Mouse (Mus musculus): ENCODE data around the gene Nif3l1.

The Nif3l1 gene

GRCm38 (mm10) chr1:58423371-58424248 is 21.3 kb upstream of the Nif3l1 start, which contains the start of gene Clk1:
Gene Clk1, minus strand, starts transcription at chr1:58424066.
- H3K9me3 ChIP-seq (ENCODE audit: low read length): no peaks in the 10 kb centered on the region
- TF ChIP-seq NANOG (IDR thresholded peaks at IDR 0.05; ENCODE audit: borderline replicate concordance, low read length) (no peak), CTCF (conservative IDR thresholded peaks at IDR 0.05; ENCODE audit: low read length) (no peak), POU5F1 (IDR thresholded peaks at IDR 0.05; ENCODE audit: borderline replicate concordance, low read length) (no peak)
- peak within 1 kb of the TSS; percentile 99 for H3K4me3 ChIP-seq (replicated peaks; ENCODE audit: low read length)
- no peaks in the 10 kb centered on the region for H3K27me3 ChIP-seq (ENCODE audit: insufficient read depth, low read length)
- peaks cover 41% of the 10 kb centered on the region for H3K36me3 ChIP-seq (ENCODE audit: insufficient read depth, low read length)
- peaks cover 57% of the 10 kb centered on the region for H3K4me1 ChIP-seq (replicated peaks; ENCODE audit: low read depth, low read length)

- H3K4me1 ChIP-seq (replicated peaks; ENCODE audit: low read depth, low read length): peaks cover 51% of the 10 kb centered on the region
- no peaks in the 10 kb centered on the region for H3K27me3 ChIP-seq (ENCODE audit: insufficient read depth, low read length)
- peak; percentile 89 for TF ChIP-seq NANOG (IDR thresholded peaks at IDR 0.05; ENCODE audit: borderline replicate concordance, low read length)
- no peak for TF ChIP-seq CTCF (conservative IDR thresholded peaks at IDR 0.05; ENCODE audit: low read length)
- peaks cover 38% of the 10 kb centered on the region for H3K36me3 ChIP-seq (ENCODE audit: insufficient read depth, low read length)
- H3K4me3 ChIP-seq (replicated peaks; ENCODE audit: low read length): peak overlapping the region; percentile 99
- H3K9me3 ChIP-seq (ENCODE audit: low read length): no peaks in the 10 kb centered on the region
These were observed 20.4 kb upstream of the Nif3l1 start for GRCm38 (mm10) chr1:58424551-58424950.

GRCm38 (mm10) chr1:58444691-58445090 is 260 bp upstream of the Nif3l1 start:
- peaks cover 67% of the 10 kb centered on the region for H3K36me3 ChIP-seq (ENCODE audit: insufficient read depth, low read length)
- peak overlapping the region; percentile 92 for H3K4me3 ChIP-seq (replicated peaks; ENCODE audit: low read length)
- TF ChIP-seq CTCF (conservative IDR thresholded peaks at IDR 0.05; ENCODE audit: low read length) (no peak), POU5F1 (IDR thresholded peaks at IDR 0.05; ENCODE audit: borderline replicate concordance, low read length) (no peak), NANOG (IDR thresholded peaks at IDR 0.05; ENCODE audit: borderline replicate concordance, low read length) (no peak)
- no peaks in the 10 kb centered on the region for H3K9me3 ChIP-seq (ENCODE audit: low read length)
- H3K27me3 ChIP-seq (ENCODE audit: insufficient read depth, low read length): no peaks in the 10 kb centered on the region
- H3K4me1 ChIP-seq (replicated peaks; ENCODE audit: low read depth, low read length): peaks cover 53% of the 10 kb centered on the region

GRCm38 (mm10) chr1:58445861-58446260 is 910 bp downstream of the Nif3l1 start:
- no peaks in the 10 kb centered on the region for H3K9me3 ChIP-seq (ENCODE audit: low read length)
- H3K36me3 ChIP-seq (ENCODE audit: insufficient read depth, low read length): peaks cover 65% of the 10 kb centered on the region
- H3K4me1 ChIP-seq (replicated peaks; ENCODE audit: low read depth, low read length): peaks cover 53% of the 10 kb centered on the region
- TF ChIP-seq CTCF (conservative IDR thresholded peaks at IDR 0.05; ENCODE audit: low read length): no peak
- no peak for TF ChIP-seq NANOG (IDR thresholded peaks at IDR 0.05; ENCODE audit: borderline replicate concordance, low read length)
- TF ChIP-seq POU5F1 (IDR thresholded peaks at IDR 0.05; ENCODE audit: borderline replicate concordance, low read length): no peak
- peak overlapping the region; percentile 92 for H3K4me3 ChIP-seq (replicated peaks; ENCODE audit: low read length)
- no peaks in the 10 kb centered on the region for H3K27me3 ChIP-seq (ENCODE audit: insufficient read depth, low read length)

GRCm38 (mm10) chr1:58447766-58448165 is 2.8 kb downstream of the Nif3l1 start:
- no peak overlapping the region for H3K4me3 ChIP-seq (replicated peaks; ENCODE audit: low read length)
- no peaks in the 10 kb centered on the region for H3K9me3 ChIP-seq (ENCODE audit: low read length)
- no peaks in the 10 kb centered on the region for H3K27me3 ChIP-seq (ENCODE audit: insufficient read depth, low read length)
- H3K4me1 ChIP-seq (replicated peaks; ENCODE audit: low read depth, low read length): peaks cover 47% of the 10 kb centered on the region
- H3K36me3 ChIP-seq (ENCODE audit: insufficient read depth, low read length): peaks cover 63% of the 10 kb centered on the region
- TF ChIP-seq NANOG (IDR thresholded peaks at IDR 0.05; ENCODE audit: borderline replicate concordance, low read length): no peak
- no peak for TF ChIP-seq POU5F1 (IDR thresholded peaks at IDR 0.05; ENCODE audit: borderline replicate concordance, low read length)
- TF ChIP-seq CTCF (conservative IDR thresholded peaks at IDR 0.05; ENCODE audit: low read length): no peak

GRCm38 (mm10) chr1:58448396-58448795 is 3.4 kb downstream of the Nif3l1 start:
- Histone ChIP-seq H3K4me1 (replicated peaks; ENCODE audit: low read depth, low read length) (peaks cover 47% of the 10 kb centered on the region), H3K27me3 (ENCODE audit: insufficient read depth, low read length) (no peaks in the 10 kb centered on the region), H3K4me3 (replicated peaks; ENCODE audit: low read length) (no peak overlapping the region), H3K36me3 (ENCODE audit: insufficient read depth, low read length) (peaks cover 66% of the 10 kb centered on the region), H3K9me3 (ENCODE audit: low read length) (no peaks in the 10 kb centered on the region)
- TF ChIP-seq CTCF (conservative IDR thresholded peaks at IDR 0.05; ENCODE audit: low read length) (peak; percentile 45; the same call in 1 of the 2 replicates), NANOG (IDR thresholded peaks at IDR 0.05; ENCODE audit: borderline replicate concordance, low read length) (no peak)

GRCm38 (mm10) chr1:58454316-58454715 is 9.4 kb downstream of the Nif3l1 start:
- TF ChIP-seq POU5F1 (IDR thresholded peaks at IDR 0.05; ENCODE audit: borderline replicate concordance, low read length) (no peak), CTCF (conservative IDR thresholded peaks at IDR 0.05; ENCODE audit: low read length) (no peak), NANOG (IDR thresholded peaks at IDR 0.05; ENCODE audit: borderline replicate concordance, low read length) (no peak)
- no peaks in the 10 kb centered on the region for H3K27me3 ChIP-seq (ENCODE audit: insufficient read depth, low read length)
- H3K4me3 ChIP-seq (replicated peaks; ENCODE audit: low read length): no peak overlapping the region
- no peaks in the 10 kb centered on the region for H3K9me3 ChIP-seq (ENCODE audit: low read length)
- peaks cover 31% of the 10 kb centered on the region for H3K4me1 ChIP-seq (replicated peaks; ENCODE audit: low read depth, low read length)
- H3K36me3 ChIP-seq (ENCODE audit: insufficient read depth, low read length): peaks cover 96% of the 10 kb centered on the region

- TF ChIP-seq POU5F1 (IDR thresholded peaks at IDR 0.05; ENCODE audit: borderline replicate concordance, low read length): no peak
- no peak for TF ChIP-seq NANOG (IDR thresholded peaks at IDR 0.05; ENCODE audit: borderline replicate concordance, low read length)
- Histone ChIP-seq H3K4me3 (replicated peaks; ENCODE audit: low read length) (peak overlapping the region; percentile 32; the same call in 1 of the 2 replicates), H3K27me3 (ENCODE audit: insufficient read depth, low read length) (no peaks in the 10 kb centered on the region), H3K4me1 (replicated peaks; ENCODE audit: low read depth, low read length) (peaks cover 28% of the 10 kb centered on the region), H3K36me3 (ENCODE audit: insufficient read depth, low read length) (peaks cover 99% of the 10 kb centered on the region), H3K9me3 (ENCODE audit: low read length) (no peaks in the 10 kb centered on the region)
These were observed 13.2 kb downstream of the Nif3l1 start for GRCm38 (mm10) chr1:58458175-58458574.

Data from E14TG2a.4 (cell line).